Mouse (Mus musculus) kidney, adult 2 months (tissue): ENCODE results near the gene Hoxd3. TPM values are rescaled to one million over a fixed set of nuclear protein-coding genes. Genes with fewer than 3 reads are reported as not detected.

ENCODE experiments used
- DNase-seq: peaks from one replicate; pipeline ENCODE4 v3.0.0; 2021
- H3K27ac ChIP-seq: fragments of 200-500 bp; 2 replicates; pipeline ENCODE4 v1.5.1; 2012; ENCODE audit warnings: low read depth, low read length, control low read depth, inconsistent platforms; ENCODE audit not compliant: insufficient read depth
- H3K27me3 ChIP-seq: fragments of 200-500 bp; replicated peaks from 2 replicates; pipeline ENCODE4 v1.6.1; 2012; ENCODE audit warnings: mild to moderate bottlenecking, moderate library complexity, low read length, inconsistent platforms; ENCODE audit not compliant: control insufficient read depth, insufficient read depth
- H3K36me3 ChIP-seq: fragments of 200-500 bp; 2 replicates; pipeline ENCODE4 v1.6.1; 2012; ENCODE audit warnings: mild to moderate bottlenecking, moderate library complexity, low read length, inconsistent platforms; ENCODE audit not compliant: control insufficient read depth, insufficient read depth
- H3K4me1 ChIP-seq: fragments of 200-500 bp; 2 replicates; pipeline ENCODE4 v1.6.1; 2011; ENCODE audit warnings: low read length; ENCODE audit not compliant: control insufficient read depth, insufficient read depth
- H3K4me3 ChIP-seq: fragments of 200-500 bp; 2 replicates; pipeline ENCODE4 v1.5.1; 2011; ENCODE audit warnings: mild to moderate bottlenecking, low read depth, low read length, control low read depth; ENCODE audit not compliant: insufficient read depth
- CTCF ChIP-seq: fragments of 200-500 bp; conservative IDR thresholded peaks from 2 replicates; pipeline ENCODE4 v1.5.1; 2011; ENCODE audit warnings: low read depth, mild to moderate bottlenecking, control low read depth, low read length, moderate library complexity, mixed read lengths; ENCODE audit not compliant: insufficient read depth, insufficient read length
- POLR2A ChIP-seq: fragments of 200-500 bp; IDR thresholded peaks from one replicate; pipeline ENCODE4 v1.6.1; 2011; ENCODE audit warnings: low read depth, low read length, control low read depth
- WGBS: fragments of 180-500 bp; shearing (Covaris S2); methylation state at CpG from one replicate; pipeline ENCODE4 v1.1.7; 2018; 5-methylcytosine and 5-hydroxymethylcytosine counted together
- polyA plus RNA-seq: library from polyadenylated mRNA; depleted of rRNA; stranded (reverse); fragments of >200 nt; gene quantifications from 2 replicates; pipeline ENCODE4 v1.2.3, GENCODE M21; 2012

The Hoxd3 gene
- polyA plus RNA-seq, 1 experiment = 10.7 TPM

GRCm38 (mm10) chr2:74748436-74748995, 36.8 kb downstream of the Hoxd3 start:
- Histone ChIP-seq H3K36me3 (no peaks in the 10 kb centered on the region), H3K4me3 (no peak overlapping the region), H3K27ac (no peak overlapping the region), H3K4me1 (0 out of 2 replicates have a peak, but pooled peaks cover 3% of the 10 kb centered on the region), H3K27me3 (peaks cover 4% of the 10 kb centered on the region; the same call in 1 of the 2 replicates)
- TF ChIP-seq CTCF (no peak), POLR2A (no peak)
- DNase-seq = no peak
- 79% methylated on average over 9 of the region's 9 CpGs for WGBS

GRCm38 (mm10) chr2:74749337-74750121, 37.8 kb downstream of the Hoxd3 start:
- Histone ChIP-seq H3K4me1 (0 out of 2 replicates have a peak, but pooled peaks cover 3% of the 10 kb centered on the region), H3K4me3 (peak overlapping the region; percentile 21), H3K27ac (no peak overlapping the region), H3K27me3 (peaks cover 4% of the 10 kb centered on the region; the same call in 1 of the 2 replicates), H3K36me3 (no peaks in the 10 kb centered on the region)
- 3% methylated on average over 47 of the region's 47 CpGs for WGBS
- peak; percentile 64 for DNase-seq
- TF ChIP-seq POLR2A (no peak), CTCF (no peak)

- Histone ChIP-seq H3K27ac (no peak overlapping the region), H3K27me3 (peaks cover 4% of the 10 kb centered on the region; the same call in 1 of the 2 replicates), H3K36me3 (no peaks in the 10 kb centered on the region), H3K4me3 (no peak overlapping the region), H3K4me1 (0 out of 2 replicates have a peak, but pooled peaks cover 3% of the 10 kb centered on the region)
- TF ChIP-seq POLR2A = no peak
- no peak for TF ChIP-seq CTCF
- DNase-seq = no peak
- 85% methylated on average over 5 of the region's 5 CpGs for WGBS
These were observed 39.1 kb downstream of the Hoxd3 start for GRCm38 (mm10) chr2:74750731-74751250.

- DNase-seq = no peak
- no peak overlapping the region for H3K4me3 ChIP-seq
- H3K4me1 ChIP-seq = 0 out of 2 replicates have a peak, but pooled peaks cover 3% of the 10 kb centered on the region
- H3K27me3 ChIP-seq = peaks cover 4% of the 10 kb centered on the region; the same call in 1 of the 2 replicates
- TF ChIP-seq POLR2A (no peak), CTCF (no peak)
- WGBS = 98% methylated on average over 1 of the region's 1 CpGs
- no peak overlapping the region for H3K27ac ChIP-seq
- no peaks in the 10 kb centered on the region for H3K36me3 ChIP-seq
These were observed 40.1 kb downstream of the Hoxd3 start for GRCm38 (mm10) chr2:74751861-74752260.

GRCm38 (mm10) chr2:74752431-74753174, 40.9 kb downstream of the Hoxd3 start:
- H3K27me3 ChIP-seq = peaks cover 4% of the 10 kb centered on the region; the same call in 1 of the 2 replicates
- no peaks in the 10 kb centered on the region for H3K36me3 ChIP-seq
- DNase-seq = no peak
- TF ChIP-seq POLR2A (no peak), CTCF (no peak)
- H3K27ac ChIP-seq = no peak overlapping the region
- 0 out of 2 replicates have a peak, but pooled peaks cover 3% of the 10 kb centered on the region for H3K4me1 ChIP-seq
- 12% methylated on average over 45 of the region's 45 CpGs for WGBS
- peak overlapping the region; percentile 22; the same call in 1 of the 2 replicates for H3K4me3 ChIP-seq

- H3K4me3 ChIP-seq = peak overlapping the region; percentile 15; the same call in 1 of the 2 replicates
- H3K27ac ChIP-seq = no peak overlapping the region
- no peak for DNase-seq
- no peak for TF ChIP-seq CTCF
- TF ChIP-seq POLR2A = no peak
- H3K36me3 ChIP-seq = no peaks in the 10 kb centered on the region
- peaks cover 4% of the 10 kb centered on the region; the same call in 1 of the 2 replicates for H3K27me3 ChIP-seq
- WGBS = 15% methylated on average over 25 of the region's 25 CpGs
- 0 out of 2 replicates have a peak, but pooled peaks cover 3% of the 10 kb centered on the region for H3K4me1 ChIP-seq
These were observed 41.4 kb downstream of the Hoxd3 start for GRCm38 (mm10) chr2:74753175-74753523.
